Comparison of ENCODE assay signal across 8 mouse cellular contexts in the genomic region with DNA sequence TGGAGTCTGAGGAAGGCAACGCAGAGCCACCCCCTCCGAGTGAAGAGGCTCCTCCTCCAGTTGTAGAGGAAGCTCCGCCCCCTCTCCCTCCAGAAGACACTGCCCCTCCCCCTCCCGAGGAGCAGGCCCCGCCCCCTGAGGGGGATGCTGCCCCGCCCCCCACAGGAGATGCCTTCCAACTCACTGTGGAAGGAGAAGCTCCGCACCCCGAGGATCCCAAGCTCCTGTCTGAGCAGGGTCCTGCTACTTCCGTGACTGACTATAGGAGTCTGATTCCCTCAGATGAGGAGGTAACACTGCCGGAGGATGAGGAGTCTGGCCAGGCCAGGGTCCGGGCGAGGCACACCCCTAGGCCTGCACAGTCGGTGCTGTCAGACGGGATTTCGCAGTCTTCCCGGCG. TPM values are rescaled to one million over a fixed set of nuclear protein-coding genes. Genes with fewer than 3 reads are reported as not detected.
A peak's percentile ranks its signal among the peaks of the same experiment; 100 is the strongest.
DNase-seq lines count a peak whose midpoint lies in the region; ATAC-seq lines count a peak whose summit lies in the region.

No protein-coding gene starts in this region.

- no peak overlapping the region for H3K9ac ChIP-seq in neural tube, embryonic 13.5 days

- 25% methylated on average over 17 of the region's 17 CpGs for WGBS in limb, embryonic 10.5 days
- WGBS in neural tube, embryonic 13.5 days = 26% methylated on average over 17 of the region's 17 CpGs

- H3K9me3 ChIP-seq in limb, embryonic 10.5 days (replicated peaks) = no peaks in the 10 kb centered on the region
- no peaks in the 10 kb centered on the region for H3K9me3 ChIP-seq in neural tube, embryonic 13.5 days

- DNase-seq in CD4-positive, CD25-positive, alpha-beta regulatory T cell, adult 2 months (ENCODE audit: low read depth, low spot score) = peak; percentile 11
- DNase-seq in thymus, postnatal 36 days = peak; percentile 23 to 31
- no peak for DNase-seq in thymus, postnatal 25 days
- DNase-seq in limb, embryonic 10.5 days (ENCODE audit: low spot score) = peak; percentile 55
- no peak for DNase-seq in spleen, adult 18-20 months
- no peak for DNase-seq in layer of hippocampus, postnatal 10 days (ENCODE audit: low spot score in 2 of 2)

- no peaks in the 10 kb centered on the region for H3K36me3 ChIP-seq in limb, embryonic 10.5 days
- H3K36me3 ChIP-seq in neural tube, embryonic 13.5 days = no peaks in the 10 kb centered on the region

- H3K4me1 ChIP-seq in limb, embryonic 10.5 days = peaks cover 5% of the 10 kb centered on the region
- H3K4me1 ChIP-seq in neural tube, embryonic 13.5 days (replicated peaks) = no peaks in the 10 kb centered on the region; the same call in 1 of the 2 replicates

- no peak overlapping the region for H3K27ac ChIP-seq in limb, embryonic 10.5 days
- no peak overlapping the region for H3K27ac ChIP-seq in neural tube, embryonic 13.5 days (replicated peaks)

- H3K4me3 ChIP-seq in limb, embryonic 10.5 days = peak overlapping the region; percentile 33
- no peak overlapping the region for H3K4me3 ChIP-seq in neural tube, embryonic 13.5 days

- peak overlapping the region; percentile 31 for H3K4me2 ChIP-seq in neural tube, embryonic 13.5 days

- no peak for ATAC-seq in CD4-positive, CD25-positive, alpha-beta regulatory T cell, adult 4 months
- no peak for ATAC-seq in neural tube, embryonic 13.5 days (ENCODE audit: low read depth)

- H3K27me3 ChIP-seq in limb, embryonic 10.5 days (ENCODE audit: low read depth, poor library complexity, severe bottlenecking) = no peaks in the 10 kb centered on the region
- H3K27me3 ChIP-seq in neural tube, embryonic 13.5 days = no peaks in the 10 kb centered on the region

RNA-seq across cellular contexts. Expression of a gene that starts 8.7 kb away (rescaled TPM):
- polyA plus RNA-seq in CD4-positive, CD25-positive, alpha-beta regulatory T cell, adult 4 months (2017; shearing (Covaris generic)) = 100 to 1,000 TPM; 131 to 137 TPM
- 202 and 206 TPM in 2 replicates for polyA plus RNA-seq in limb, embryonic 10.5 days (2016; fragmentation: Nextera tagmentation; extraction: Ambion mirVana)
- 157 and 160 TPM in 2 replicates for polyA plus RNA-seq in neural tube, embryonic 13.5 days (2015; fragmentation: Nextera tagmentation; extraction: Ambion mirVana)
- 100 to 1,000 TPM; 153 TPM for total RNA-seq in layer of hippocampus, postnatal 10 days (2021)

RNA-seq across cellular contexts. Expression of a gene that starts 11.2 kb away (rescaled TPM):
- polyA plus RNA-seq in CD4-positive, CD25-positive, alpha-beta regulatory T cell, adult 4 months (2017; shearing (Covaris generic)) = 10 to 100 TPM; 22.6 to 23.4 TPM
- 0.49 and 0.51 TPM in 2 replicates for polyA plus RNA-seq in limb, embryonic 10.5 days (2016; fragmentation: Nextera tagmentation; extraction: Ambion mirVana)
- 1.2 and 1.5 TPM in 2 replicates for polyA plus RNA-seq in neural tube, embryonic 13.5 days (2015; fragmentation: Nextera tagmentation; extraction: Ambion mirVana)
- total RNA-seq in layer of hippocampus, postnatal 10 days (2021) = 1 to 10 TPM; 2.7 to 4.2 TPM

RNA-seq across cellular contexts. Expression of a gene that starts 59.1 kb away (rescaled TPM):
- 10 to 100 TPM; 58.9 to 82.9 TPM for polyA plus RNA-seq in CD4-positive, CD25-positive, alpha-beta regulatory T cell, adult 4 months (2017; shearing (Covaris generic))
- polyA plus RNA-seq in limb, embryonic 10.5 days (2016; fragmentation: Nextera tagmentation; extraction: Ambion mirVana) = 40.5 and 57.5 TPM in 2 replicates
- polyA plus RNA-seq in neural tube, embryonic 13.5 days (2015; fragmentation: Nextera tagmentation; extraction: Ambion mirVana) = 122 and 126 TPM in 2 replicates
- total RNA-seq in layer of hippocampus, postnatal 10 days (2021) = 100 to 1,000 TPM; 104 to 109 TPM

Comparison
In these comparisons a context has a peak if more than half of its experiments do, and no peak if none do; other contexts are left out.
1. DNase-seq: peak in CD4-positive, CD25-positive, alpha-beta regulatory T cell, adult 2 months (single experiment), thymus, postnatal 36 days (2 of 2) and limb, embryonic 10.5 days (single experiment); none in thymus, postnatal 25 days (single experiment), spleen, adult 18-20 months (0 of 2) and layer of hippocampus, postnatal 10 days (0 of 2).